Mouse (Mus musculus) kidney, embryonic 14.5 days (tissue): ENCODE measurements around the gene Psen2. TPM values are rescaled to one million over a fixed set of nuclear protein-coding genes. Genes with fewer than 3 reads are reported as not detected.

Experiments
- ATAC-seq: fragments of 200-750 bp; cut with Nextera tagmentation; 2 replicates; pipeline ENCODE4 v1.8.0; 2017; ENCODE audit warnings: moderate number of reproducible peaks, mild to moderate bottlenecking, moderate TSS enrichment, moderate library complexity; ENCODE audit not compliant: low FRiP score, low TSS enrichment
- H3K27ac ChIP-seq: fragments of 300-500 bp; sonication (generic); 2 replicates; pipeline ENCODE4 v1.5.1; 2014; ENCODE audit warnings: low read depth, mild to moderate bottlenecking, low read length, moderate library complexity, mixed read lengths
- H3K27me3 ChIP-seq: fragments of 300-500 bp; sonication (generic); 2 replicates; pipeline ENCODE4 v1.6.1; 2014; ENCODE audit warnings: mild to moderate bottlenecking, low read length; ENCODE audit not compliant: control insufficient read depth, insufficient read depth
- H3K36me3 ChIP-seq: fragments of 300-500 bp; sonication (generic); 2 replicates; pipeline ENCODE4 v1.6.1; 2014; ENCODE audit warnings: low read length, mixed read lengths; ENCODE audit not compliant: control insufficient read depth, insufficient read depth
- H3K4me1 ChIP-seq: fragments of 300-500 bp; sonication (generic); 2 replicates; pipeline ENCODE4 v1.6.1; 2014; ENCODE audit warnings: low read length, mixed read lengths; ENCODE audit not compliant: control insufficient read depth, insufficient read depth
- H3K4me2 ChIP-seq: fragments of 300-500 bp; sonication (generic); replicated peaks from 2 replicates; pipeline ENCODE4 v1.6.1; 2014; ENCODE audit warnings: low read depth, mild to moderate bottlenecking, low read length
- H3K4me3 ChIP-seq: fragments of 300-500 bp; sonication (generic); 2 replicates; pipeline ENCODE4 v1.5.1; 2014; ENCODE audit warnings: mild to moderate bottlenecking, low read length
- H3K9ac ChIP-seq: fragments of 300-500 bp; sonication (generic); 2 replicates; pipeline ENCODE4 v1.6.1; 2014; ENCODE audit warnings: low read depth, mild to moderate bottlenecking, low read length, moderate library complexity
- H3K9me3 ChIP-seq: fragments of 300-500 bp; sonication (generic); 2 replicates; pipeline ENCODE4 v1.6.1; 2016; ENCODE audit warnings: low read length; ENCODE audit not compliant: control insufficient read depth
- WGBS: fragments of 180-500 bp; shearing (Covaris S2); extraction: QIAGEN DNeasy Blood & Tissue Kit; methylation state at CpG from one replicate; pipeline ENCODE4 v1.1.7; 2014; 5-methylcytosine and 5-hydroxymethylcytosine counted together
- polyA plus RNA-seq: library from polyadenylated mRNA; unstranded; fragments of >200 nt; fragmentation: Nextera tagmentation; extraction: Ambion mirVana; gene quantifications from 2 replicates; pipeline ENCODE4 v1.2.1, GENCODE M21; 2014

Gene Psen2
- polyA plus RNA-seq, 1 experiment from 2014 or later: 15.4 TPM

GRCm38 (mm10) chr1:180225500-180226220, 37.6 kb downstream of the Psen2 start:
- Histone ChIP-seq H3K27me3 (no peaks in the 10 kb centered on the region), H3K4me3 (peak overlapping the region; percentile 47), H3K36me3 (no peaks in the 10 kb centered on the region), H3K9ac (peak overlapping the region; percentile 42; the same call in 1 of the 2 replicates), H3K4me1 (peaks cover 10% of the 10 kb centered on the region; the same call in 1 of the 2 replicates), H3K9me3 (no peaks in the 10 kb centered on the region), H3K4me2 (peak overlapping the region; percentile 70), H3K27ac (no peak overlapping the region; the same call in 1 of the 2 replicates)
- WGBS: 12% methylated on average over 21 of the region's 21 CpGs
- peak; percentile 87 for ATAC-seq

DNA sequence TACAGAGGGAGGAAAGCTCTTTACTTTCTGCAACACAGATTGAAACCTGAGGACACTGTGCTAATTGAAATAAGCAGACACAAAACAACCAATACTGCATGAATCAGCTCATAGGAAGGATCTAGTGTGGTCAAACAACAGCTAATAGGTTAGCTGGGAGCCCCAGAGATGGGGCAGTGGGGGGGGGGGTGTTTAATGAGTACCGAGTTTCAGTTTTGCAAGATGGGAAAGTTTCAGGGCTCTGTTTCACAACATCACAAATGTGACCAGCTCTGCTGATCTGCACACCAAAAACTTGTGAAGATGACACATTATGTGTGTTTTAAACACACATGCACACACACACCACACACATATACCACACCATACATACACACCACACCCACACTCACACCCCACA, 41.2 kb downstream of the Psen2 start:
- WGBS: 88% methylated on average over 1 of the region's 1 CpGs
- ATAC-seq: no peak

GRCm38 (mm10) chr1:180220791-180221542, 42.3 kb downstream of the Psen2 start:
- Histone ChIP-seq H3K9ac (no peak overlapping the region), H3K9me3 (no peaks in the 10 kb centered on the region), H3K4me1 (peaks cover 5% of the 10 kb centered on the region; the same call in 1 of the 2 replicates), H3K27ac (no peak overlapping the region), H3K27me3 (no peaks in the 10 kb centered on the region), H3K36me3 (no peaks in the 10 kb centered on the region), H3K4me3 (no peak overlapping the region), H3K4me2 (no peak overlapping the region)
- WGBS: 75% methylated on average over 19 of the region's 19 CpGs
- no peak for ATAC-seq

More for the DNA sequence above, 41.2 kb downstream of the Psen2 start:
- Histone ChIP-seq H3K4me1 (peaks cover 10% of the 10 kb centered on the region; the same call in 1 of the 2 replicates), H3K4me3 (no peak overlapping the region), H3K27me3 (no peaks in the 10 kb centered on the region), H3K4me2 (no peak overlapping the region), H3K36me3 (no peaks in the 10 kb centered on the region), H3K27ac (no peak overlapping the region), H3K9ac (no peak overlapping the region), H3K9me3 (no peaks in the 10 kb centered on the region)

- Histone ChIP-seq H3K4me3 (no peak overlapping the region), H3K27me3 (no peaks in the 10 kb centered on the region), H3K36me3 (no peaks in the 10 kb centered on the region), H3K9me3 (no peaks in the 10 kb centered on the region), H3K27ac (no peak overlapping the region), H3K9ac (no peak overlapping the region), H3K4me1 (no peaks in the 10 kb centered on the region), H3K4me2 (no peak overlapping the region)
- ATAC-seq: no peak
- 58% methylated on average over 5 of the region's 5 CpGs for WGBS
These were observed 46.5 kb downstream of the Psen2 start for GRCm38 (mm10) chr1:180216541-180217276.

DNA sequence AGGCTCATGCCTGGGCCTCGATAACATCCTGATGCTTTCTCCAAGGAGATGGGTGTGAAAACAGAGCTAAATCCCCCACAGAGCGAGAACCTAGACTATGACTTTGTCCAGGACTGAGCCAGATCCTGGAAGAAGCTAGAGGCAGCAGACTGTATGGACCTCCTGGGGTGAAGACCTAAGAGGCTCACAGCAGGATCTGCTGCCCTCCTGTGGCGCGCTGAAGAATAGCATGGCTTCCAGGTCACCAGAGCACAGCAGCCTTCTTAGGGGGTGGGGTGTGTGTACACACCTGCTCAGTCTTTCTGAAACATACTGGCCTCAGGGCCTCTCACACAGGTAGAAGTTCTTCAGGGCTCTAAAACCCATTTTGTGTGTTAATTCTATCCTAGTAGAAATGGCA, 48.2 kb downstream of the Psen2 start:
- Histone ChIP-seq H3K27me3 (no peaks in the 10 kb centered on the region), H3K9ac (no peak overlapping the region), H3K4me3 (no peak overlapping the region), H3K4me1 (no peaks in the 10 kb centered on the region), H3K9me3 (no peaks in the 10 kb centered on the region), H3K36me3 (no peaks in the 10 kb centered on the region), H3K27ac (no peak overlapping the region), H3K4me2 (no peak overlapping the region)
- ATAC-seq: peak; percentile 85
- whole genome bisulfite sequencing: 24% methylated on average over 4 of the region's 4 CpGs

DNA sequence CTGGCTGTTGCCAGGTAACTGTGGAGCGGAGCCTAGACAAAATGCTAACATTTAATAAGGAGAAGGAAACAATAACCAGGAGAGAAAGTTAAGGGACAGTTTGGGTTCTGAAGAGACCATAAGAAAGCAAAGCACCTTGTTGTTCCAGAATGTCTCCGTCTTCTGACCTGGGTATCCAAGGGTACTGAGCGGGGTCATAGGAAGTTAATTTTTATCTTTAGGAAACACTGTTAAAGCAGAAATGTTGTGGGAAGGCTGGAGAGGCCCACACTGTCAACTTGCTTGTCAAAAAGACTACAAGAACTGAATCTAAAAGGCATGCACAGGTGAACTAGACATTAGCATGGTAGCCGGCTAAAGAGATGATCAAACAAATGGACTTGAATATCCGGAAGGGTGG, 50.3 kb downstream of the Psen2 start:
- Histone ChIP-seq H3K36me3 (no peaks in the 10 kb centered on the region), H3K9ac (no peak overlapping the region), H3K9me3 (no peaks in the 10 kb centered on the region), H3K27me3 (no peaks in the 10 kb centered on the region), H3K27ac (no peak overlapping the region), H3K4me3 (no peak overlapping the region), H3K4me1 (no peaks in the 10 kb centered on the region), H3K4me2 (no peak overlapping the region)
- WGBS: 83% methylated on average over 5 of the region's 5 CpGs
- no peak for ATAC-seq

- Histone ChIP-seq H3K4me1 (no peaks in the 10 kb centered on the region), H3K27ac (no peak overlapping the region), H3K9ac (no peak overlapping the region), H3K27me3 (no peaks in the 10 kb centered on the region), H3K4me3 (no peak overlapping the region), H3K4me2 (no peak overlapping the region), H3K9me3 (no peaks in the 10 kb centered on the region), H3K36me3 (no peaks in the 10 kb centered on the region)
- WGBS: 83% methylated on average over 9 of the region's 9 CpGs
- ATAC-seq: no peak
These were observed 52.4 kb downstream of the Psen2 start for GRCm38 (mm10) chr1:180210781-180211271.

DNA sequence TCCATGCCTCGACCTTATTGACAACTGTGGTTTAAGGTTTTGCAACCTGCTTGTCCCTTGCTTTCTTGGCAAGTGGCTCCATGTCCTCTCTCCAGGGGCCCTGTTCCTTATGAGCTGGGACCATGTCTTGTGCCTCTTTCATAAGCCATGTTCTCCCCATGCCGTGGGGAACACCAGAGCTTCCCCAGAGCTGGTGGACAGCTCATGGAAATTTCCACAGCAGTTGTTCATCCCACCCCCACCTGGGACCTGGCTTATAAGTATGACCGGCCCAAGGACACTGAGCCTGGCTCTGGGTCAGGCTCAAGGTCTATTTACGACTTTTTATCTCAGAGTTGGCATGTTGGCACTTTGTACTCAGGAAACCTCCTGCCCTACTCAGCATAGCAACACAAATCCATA, 53.2 kb downstream of the Psen2 start:
- no peaks in the 10 kb centered on the region for H3K4me1 ChIP-seq
- no peak overlapping the region for H3K27ac ChIP-seq
- H3K4me2 ChIP-seq: no peak overlapping the region
- 85% methylated on average over 4 of the region's 4 CpGs for WGBS
- no peak overlapping the region for H3K9ac ChIP-seq
- no peaks in the 10 kb centered on the region for H3K27me3 ChIP-seq
- no peaks in the 10 kb centered on the region for H3K36me3 ChIP-seq
- H3K4me3 ChIP-seq: no peak overlapping the region
- no peak for ATAC-seq
- 0 out of 2 replicates have a peak, but pooled peaks cover under 1% of the 10 kb centered on the region for H3K9me3 ChIP-seq
